Mouse (Mus musculus): Measurements from ENCODE around the gene Taf1.

Taf1 gene

DNA sequence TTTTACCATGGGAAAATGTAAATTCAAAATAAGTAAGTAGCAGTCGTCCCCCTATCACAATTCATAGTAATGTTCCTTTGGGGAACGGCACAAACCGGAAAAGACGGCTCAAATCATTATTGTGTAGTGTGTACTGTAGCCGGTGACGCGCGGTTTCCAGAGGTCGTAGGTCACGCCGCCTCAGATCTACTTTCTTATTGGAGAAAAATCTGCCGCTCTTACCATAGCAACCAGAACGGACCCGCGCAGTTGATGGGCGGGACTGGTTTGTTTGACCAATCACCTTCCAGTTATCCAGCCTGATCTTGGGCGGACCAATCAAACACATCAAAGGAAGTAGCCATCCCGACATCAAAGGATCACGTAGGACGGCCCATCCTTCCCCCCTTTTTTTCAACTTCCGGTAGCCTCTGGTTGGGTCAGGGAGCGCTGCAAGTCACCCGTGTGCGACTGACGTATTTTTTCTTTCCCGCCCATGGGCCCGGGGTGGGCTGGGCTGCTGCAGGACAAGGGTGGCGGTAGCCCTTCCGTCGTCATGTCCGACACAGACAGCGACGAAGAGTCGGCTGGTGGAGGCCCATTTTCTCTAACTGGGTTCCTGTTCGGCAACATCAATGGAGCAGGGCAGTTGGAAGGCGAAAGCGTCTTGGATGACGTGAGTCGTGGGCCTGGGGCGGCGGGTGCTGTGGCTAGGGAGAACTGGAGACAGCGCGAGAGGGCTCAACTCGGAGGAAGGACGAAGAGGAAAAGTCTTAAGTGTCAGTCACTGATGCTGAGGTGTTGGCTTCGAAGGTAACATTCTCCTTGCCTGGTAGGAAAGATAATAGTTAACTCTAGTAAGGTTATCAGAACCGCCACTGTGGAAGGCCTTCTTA, at the start of gene Taf1:
Gene Taf1, plus strand, starts transcription at position 388 of the 875 bp plus-strand sequence.
- DNase-seq (ENCODE audit: low read depth), result peak; percentile 85

DNA sequence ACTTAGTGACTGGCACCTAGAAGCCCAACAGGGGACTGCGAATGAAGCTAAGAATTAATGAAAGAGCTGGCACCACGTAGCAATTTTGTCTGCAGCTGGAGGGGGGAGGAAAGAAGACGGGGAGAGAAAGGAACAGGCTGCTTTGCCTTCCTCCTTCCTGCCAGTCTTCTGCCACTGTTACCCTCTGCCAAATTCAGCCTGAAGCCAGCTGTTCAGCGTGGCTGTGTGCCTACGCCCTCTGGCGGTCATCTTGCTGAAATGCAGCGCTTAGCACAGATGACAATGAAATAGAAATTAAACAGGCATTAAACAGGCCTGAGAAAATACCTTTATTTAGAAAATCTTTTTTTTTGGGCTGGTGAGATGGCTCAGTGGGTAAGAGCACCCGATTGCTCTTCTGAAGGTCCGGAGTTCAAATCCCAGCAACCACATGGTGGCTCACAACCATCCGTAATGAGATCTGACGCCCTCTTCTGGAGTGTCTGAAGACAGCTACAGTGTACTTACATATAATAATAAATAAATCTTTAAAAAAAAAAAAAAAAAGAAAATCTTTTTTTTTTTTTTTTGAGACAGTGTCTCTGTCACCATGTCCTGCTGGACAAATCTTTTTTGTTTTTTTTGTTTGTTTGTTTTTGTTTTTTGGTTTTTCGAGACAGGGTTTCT, 45.9 kb upstream of the Taf1 start:
- DNase-seq (ENCODE audit: low read depth), result peak; percentile 15

DNA sequence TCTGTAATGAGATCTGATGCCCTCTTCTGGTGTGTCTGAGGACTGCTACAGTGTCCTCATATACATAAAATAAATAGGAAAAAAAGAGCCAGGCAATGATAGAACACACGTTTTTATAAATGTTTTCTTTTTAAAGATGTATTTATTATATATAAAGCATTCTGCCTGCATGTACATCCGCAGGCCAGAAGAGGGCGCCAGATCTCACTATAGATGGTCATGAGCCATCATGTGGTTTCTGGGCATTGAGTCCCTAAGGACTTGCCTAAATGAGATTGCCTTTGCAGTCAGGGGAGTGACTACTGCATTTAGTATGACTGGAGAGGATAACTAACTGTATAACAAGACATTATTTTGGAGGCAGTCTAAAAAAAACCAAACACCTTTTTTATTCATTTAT, 27.9 kb upstream of the Taf1 start:
- DNase-seq (ENCODE audit: low read depth), result peak; percentile 28

DNA sequence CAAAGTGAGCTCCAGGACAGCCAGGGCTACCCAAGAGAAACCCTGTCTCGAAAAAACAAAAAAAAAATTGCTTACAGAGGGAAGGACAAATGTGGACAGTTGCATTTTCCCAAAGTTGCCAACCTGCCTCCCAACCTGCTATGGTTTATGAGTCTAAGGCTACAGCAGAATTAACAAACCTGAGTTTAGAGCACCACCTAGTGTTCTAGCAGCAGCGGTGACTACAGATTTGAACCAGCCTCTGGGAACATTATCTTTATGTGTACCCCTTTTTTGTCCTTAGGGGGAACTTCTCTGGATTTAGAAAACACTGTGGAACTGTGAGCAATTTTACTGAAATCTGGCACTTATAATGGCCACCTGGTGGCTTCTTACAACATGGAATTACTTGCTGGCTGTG, 16.8 kb upstream of the Taf1 start:
- DNase-seq (ENCODE audit: low read depth), result no peak

DNA sequence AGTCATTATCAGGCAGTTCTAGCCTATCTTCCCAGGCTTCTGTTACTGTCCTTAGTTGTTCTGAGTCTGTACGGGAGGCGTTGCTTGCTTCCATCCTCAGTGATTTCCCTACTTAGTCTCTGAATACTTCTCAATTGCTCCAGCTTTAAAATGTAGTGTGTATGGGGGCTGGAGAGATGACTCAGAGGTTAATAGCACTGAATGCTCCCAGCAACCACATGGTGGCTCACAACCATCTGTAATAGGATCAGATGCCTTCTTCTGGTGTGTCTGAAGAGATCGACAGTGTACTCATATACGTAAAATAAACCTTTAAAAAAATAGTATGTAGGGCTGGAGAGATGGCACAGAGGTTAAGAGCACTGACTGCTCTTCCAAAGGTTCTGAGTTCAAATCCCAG, 14.5 kb upstream of the Taf1 start:
- DNase-seq (ENCODE audit: low read depth), result no peak

DNA sequence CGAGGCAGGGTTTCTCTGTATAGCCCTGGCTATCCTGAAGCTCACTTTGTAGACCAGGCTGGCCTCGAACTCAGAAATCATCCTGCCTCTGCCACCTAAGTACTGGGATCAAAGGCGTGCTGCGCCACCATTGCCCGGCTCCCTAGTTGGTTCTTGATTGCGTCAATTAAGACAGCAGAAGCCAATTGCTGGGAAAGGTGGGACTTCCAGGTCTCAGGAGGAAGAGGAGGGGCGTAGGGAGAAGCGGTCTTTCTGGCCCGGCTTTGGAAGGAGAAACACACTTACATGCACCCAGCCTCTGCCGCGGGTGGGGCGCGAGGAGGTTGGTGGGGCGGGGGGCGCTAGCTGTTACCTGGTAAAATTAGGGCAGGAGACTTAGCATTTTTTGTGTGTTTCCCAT, 10.5 kb upstream of the Taf1 start:
- no peak for DNase-seq (ENCODE audit: low read depth)

DNA sequence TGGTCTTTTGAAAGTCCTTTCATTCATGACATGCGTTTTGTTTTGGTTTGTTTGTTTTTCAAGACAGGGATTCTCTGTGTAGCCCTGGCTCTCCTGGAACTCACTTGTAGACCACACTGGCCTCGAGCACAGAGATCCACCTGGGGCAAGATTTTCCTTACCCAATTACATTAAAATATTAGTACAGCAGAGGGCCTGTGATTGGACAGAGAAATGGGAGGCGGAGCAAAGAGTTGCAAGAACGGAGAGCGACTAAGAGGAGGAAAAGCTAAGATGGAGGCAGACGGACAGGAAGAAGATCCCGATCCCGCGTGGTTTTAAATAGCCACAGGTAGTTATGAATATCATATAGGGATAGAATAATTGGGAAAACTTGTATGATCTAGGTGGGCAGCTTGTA, 5.2 kb upstream of the Taf1 start:
- peak; percentile 41 for DNase-seq (ENCODE audit: low read depth)

DNA sequence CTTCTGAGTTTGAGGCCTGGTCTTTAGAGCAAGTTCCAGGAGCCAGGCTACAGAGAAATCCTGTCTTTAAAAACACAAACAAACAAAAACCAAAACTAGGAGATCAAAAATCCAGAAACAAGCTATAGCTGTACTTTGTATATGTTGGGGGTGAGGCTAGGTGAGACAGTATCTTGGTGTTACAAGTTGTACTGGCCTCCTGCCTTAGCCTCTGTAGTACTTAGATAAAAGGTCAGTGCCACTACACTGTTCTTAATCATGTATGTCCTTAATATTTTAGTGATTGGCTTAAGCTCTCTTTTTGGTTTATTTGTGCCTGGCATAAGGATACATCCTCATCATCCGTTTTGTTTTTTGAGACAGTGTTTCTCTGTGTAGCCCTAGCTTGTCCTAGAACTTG, 52.9 kb downstream of the Taf1 start:
- DNase-seq (ENCODE audit: low read depth), result no peak

DNA sequence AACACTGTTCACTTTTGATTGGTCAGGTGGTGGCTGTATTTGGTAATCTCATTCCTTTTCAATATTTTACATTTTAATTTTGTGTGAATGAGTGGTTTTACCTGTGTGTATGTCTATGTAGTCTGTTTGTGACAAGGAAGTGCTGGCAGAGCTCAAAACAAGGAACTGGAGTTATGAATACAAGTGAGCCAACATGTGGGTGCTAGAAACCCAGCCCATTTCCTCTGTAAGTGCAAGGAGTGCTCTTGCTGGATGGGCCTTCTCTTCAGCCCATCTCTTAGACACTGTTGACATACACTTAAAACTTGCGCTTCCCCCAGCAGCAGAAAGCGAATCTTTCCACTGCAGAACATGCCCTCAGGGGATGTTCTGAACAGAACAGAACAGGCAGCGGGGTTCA, 83.6 kb downstream of the Taf1 start:
- DNase-seq (ENCODE audit: low read depth), result no peak

DNA sequence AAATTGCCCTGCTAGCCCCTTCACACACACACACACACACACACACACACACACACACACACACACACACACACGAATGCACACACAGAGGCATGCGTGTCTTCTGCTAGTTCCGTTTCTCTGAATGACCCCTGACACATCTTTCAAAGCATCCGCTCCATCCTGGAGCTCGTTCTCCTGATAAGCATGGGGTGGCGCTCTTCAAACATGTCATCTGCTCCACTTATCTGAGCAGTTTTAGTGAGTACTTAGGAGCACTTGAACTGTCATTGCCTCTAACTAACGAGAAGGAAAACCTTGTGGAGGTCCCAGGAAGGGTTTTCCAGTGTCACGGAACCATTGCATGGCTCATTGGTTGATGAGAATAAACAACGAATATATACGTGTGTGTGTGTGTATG, 85.4 kb downstream of the Taf1 start:
- no peak for DNase-seq (ENCODE audit: low read depth)

DNA sequence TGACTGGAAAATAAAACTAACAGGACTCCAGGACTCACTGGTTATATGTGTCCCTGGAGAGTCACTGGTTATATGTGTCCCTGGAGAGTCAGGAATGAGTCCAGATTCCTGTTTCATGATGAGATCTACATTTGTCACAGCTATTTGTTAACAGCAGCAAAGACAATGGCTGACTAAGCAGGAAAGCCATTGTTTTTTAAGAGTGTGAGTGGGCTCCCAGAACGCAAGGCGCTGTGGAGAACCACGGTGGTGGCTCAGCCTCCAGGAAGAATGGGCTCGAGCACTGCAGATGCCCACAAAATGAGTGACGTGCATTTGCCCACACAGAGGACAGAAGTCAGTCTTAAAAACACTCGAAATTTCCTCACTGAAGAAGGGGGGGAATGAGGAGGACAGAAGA, 87.8 kb downstream of the Taf1 start:
- no peak for DNase-seq (ENCODE audit: low read depth)

DNA sequence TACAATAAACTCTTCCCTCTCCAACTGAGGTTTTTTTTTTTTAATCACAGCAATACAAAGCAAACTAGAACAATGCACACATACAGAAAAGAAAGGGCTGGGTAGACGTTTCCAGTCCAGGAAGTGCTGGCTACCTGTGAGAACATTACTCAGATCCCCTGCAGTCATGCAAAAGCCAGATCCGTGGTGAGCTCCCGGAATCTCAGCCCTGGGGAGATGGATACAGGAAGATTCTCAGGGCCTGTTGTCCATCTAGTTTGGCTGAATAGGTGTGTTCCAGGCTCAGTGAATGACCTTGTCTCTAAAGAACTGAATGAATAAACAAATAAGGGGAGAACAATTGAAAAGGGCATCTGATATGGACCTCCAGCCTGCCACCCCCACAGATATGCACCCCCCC, 90.0 kb downstream of the Taf1 start:
- DNase-seq (ENCODE audit: low read depth), result no peak

DNA sequence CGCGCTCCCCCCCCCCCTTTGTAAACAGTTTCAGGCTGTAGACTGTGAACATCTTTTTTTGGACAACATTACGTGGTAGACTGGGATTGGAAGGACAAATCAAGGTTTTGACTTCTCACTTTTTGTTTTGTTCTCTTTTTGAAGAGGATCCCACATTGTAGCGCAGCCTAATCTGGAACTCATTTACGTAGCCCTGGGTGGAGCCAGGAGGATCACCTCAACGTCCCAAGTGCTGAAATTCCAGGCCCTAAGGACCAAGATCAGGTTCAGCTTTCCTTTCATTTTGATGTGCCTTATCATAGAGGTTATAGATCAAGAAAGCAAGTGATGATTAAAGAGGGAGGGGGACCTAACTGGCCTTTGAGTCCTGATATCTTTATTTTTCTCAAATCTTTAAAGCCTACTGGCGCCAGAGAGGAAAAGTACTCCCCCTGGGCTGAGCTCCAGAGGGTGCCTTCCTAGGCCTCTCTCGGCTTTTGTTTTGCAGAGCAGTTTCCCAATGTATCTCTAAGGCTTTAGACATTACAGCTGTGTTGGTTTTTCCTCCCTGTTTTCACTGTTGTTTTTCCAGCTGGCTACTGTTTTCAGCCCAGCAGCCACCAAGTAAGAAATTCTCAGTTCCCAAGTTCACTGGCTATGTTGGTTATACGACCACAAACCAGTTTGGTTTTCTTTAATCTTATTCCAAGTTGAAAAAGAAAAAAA, 104.4 kb downstream of the Taf1 start:
- DNase-seq (ENCODE audit: low read depth), result no peak

DNA sequence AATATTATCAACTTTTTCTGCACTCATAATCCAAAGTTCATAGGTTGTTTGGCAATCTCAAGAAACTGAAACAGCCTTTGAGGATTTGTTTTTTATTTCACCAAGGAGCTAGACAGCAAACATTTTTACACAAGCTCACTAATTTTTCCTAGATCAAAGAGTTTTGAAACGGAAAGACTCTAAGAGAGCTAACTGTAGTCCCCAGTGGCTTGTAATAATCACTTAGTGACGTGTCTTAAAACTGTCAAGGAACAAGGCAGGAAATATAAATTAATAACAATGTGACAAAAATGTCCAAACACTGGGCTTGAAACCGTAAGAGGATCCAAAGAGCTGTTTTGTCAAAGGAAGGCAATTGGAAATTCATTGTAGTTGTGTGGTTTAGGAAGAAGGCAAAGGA, 106.3 kb downstream of the Taf1 start:
- no peak for DNase-seq (ENCODE audit: low read depth)

DNA sequence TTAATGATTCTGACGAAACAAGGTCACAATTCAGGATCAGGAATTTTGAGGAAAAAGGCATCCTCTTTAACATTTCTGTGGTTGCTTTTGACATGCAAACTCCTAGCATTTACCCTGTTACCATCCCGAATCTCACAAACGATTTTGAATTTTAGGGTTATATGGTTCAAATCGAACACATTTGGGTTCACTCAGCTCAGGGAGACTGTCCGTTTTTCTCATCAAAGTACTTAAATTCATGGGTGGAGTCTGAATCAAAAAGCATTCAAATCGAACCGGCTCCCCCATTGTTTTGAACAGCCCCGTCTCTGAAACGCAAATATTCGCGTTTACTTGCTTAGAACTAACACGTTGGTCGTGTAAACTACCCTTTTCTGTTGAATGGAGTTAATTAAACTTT, 106.8 kb downstream of the Taf1 start:
- DNase-seq (ENCODE audit: low read depth), result peak; percentile 29

DNA sequence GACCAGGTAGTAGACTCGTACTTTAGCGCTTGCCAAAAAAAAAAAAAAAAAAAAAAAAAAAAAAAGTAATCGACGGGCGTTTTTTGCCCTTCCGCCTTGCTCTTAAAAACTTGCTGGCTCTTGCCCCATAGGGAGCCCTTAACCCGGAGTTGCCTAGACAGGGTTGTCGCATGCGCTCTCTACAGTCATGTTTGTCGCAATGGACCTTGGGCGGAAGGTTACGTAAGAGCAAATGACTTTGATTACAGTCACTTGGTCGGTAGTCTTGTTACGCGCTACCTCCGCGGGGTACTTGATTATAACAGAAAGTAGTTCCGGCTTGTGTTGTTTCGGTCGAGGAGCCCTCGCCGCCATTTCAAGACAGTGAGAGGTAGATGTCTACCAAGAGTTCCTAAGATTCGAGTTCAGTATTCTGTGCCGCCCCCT, 107.2 kb downstream of the Taf1 start, which contains the start of gene Ogt:
Gene Ogt, plus strand, starts transcription at position 320 of the 426 bp plus-strand sequence.
- DNase-seq (ENCODE audit: low read depth), result peak; percentile 80

DNA sequence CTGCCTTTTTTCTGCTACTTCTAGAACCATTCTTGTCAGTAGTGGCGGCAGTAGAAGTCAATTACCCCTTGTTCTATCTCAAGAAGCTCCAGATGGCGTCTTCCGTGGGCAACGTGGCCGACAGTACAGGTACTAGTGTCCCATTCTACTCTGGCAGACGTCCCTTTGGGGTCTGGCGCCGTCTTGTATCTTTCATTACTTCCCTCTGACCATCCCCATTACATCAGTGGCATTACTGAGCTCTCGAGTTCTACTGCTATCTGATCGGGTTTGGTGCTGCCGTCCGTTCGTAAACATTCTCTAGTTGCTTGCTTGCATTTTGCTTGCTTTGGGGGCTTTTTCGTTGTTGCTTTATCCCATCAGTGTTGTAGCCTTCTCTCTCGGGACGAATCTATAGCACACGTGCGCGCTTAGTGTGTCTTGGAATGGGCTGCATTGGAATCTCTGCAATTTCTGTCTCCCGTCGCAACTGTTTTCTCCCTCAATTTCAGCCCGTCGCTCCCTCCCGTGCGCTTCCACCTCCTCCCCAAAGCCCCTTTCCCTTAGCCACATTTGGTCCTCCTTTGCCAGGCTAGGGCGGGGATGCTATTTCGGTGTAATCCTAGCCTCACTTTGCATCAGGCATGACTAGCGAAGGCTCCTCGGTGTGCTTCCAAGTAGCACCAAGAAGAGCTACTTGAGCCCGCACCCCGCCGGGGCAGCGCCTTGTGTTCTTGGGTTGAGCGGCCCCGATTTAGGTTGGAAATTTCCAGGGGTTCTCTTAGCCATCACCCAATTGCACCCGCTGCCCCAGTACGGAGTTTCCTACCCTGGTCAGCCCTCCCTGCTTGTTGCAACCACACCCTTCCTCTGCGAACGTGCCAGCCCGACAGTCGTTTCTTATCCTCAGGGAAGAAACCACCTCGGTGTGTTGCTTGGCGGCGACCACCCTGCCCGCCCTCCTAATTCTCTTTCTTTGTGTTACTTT, 107.9 kb downstream of the Taf1 start:
- peak; percentile 28 for DNase-seq (ENCODE audit: low read depth)

DNA sequence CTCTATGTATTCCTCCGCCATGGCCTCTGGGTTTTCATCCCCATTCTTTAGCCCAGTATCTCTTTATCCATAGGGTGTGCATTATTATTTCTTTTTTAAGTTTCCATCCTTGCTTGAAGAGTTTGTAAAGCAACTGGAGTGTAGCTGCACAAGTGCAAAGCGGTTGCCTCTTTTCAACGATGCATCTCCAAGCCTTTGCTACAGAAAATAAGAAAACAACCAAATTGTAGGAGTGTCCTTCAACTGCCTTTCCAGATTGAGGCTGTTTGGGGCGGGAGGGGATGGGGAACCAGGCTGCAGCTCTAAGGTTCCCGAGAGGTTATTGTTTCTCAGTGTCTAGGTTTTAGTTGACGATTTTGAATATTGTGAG, 108.6 kb downstream of the Taf1 start:
- no peak for DNase-seq (ENCODE audit: low read depth)

DNA sequence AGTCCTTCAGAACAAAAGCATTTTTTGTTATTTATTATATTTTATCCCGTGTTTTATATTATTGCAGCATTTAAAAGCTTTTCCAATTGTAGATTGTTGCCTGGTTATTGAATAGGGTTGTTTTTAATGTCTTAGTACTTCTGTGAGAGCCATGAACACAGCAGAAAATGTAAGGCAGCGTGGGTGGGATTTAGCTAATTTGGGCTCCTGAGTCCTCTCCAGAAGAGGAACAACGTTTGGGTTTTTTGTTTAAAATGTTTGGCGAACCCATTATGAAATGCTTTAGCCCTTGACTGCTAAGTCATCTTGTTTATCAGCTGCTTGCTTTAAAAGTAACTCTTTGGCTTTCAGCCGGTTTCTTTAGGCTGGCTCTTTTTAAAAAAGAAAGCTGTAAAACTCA, 109.6 kb downstream of the Taf1 start:
- no peak for DNase-seq (ENCODE audit: low read depth)

DNA sequence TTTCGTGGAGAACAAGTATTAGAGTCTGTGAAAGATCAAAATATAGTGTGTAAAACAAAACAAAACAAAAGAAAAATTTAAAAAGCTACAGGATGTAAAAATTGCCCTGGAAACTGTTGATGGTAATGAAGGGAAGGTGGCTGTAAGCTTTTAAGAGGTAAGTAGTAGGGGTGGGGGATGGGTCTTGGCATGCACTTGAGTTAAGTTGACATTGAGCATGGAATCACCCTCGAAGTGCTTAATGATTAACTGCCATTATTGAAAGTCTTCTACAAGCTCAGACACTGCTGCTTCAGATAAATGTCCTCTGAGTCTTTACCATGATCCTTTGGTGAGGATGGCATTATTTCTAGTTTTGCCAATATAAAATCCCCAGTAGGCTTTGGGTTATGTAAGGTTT, 112.8 kb downstream of the Taf1 start:
- no peak for DNase-seq (ENCODE audit: low read depth)

DNA sequence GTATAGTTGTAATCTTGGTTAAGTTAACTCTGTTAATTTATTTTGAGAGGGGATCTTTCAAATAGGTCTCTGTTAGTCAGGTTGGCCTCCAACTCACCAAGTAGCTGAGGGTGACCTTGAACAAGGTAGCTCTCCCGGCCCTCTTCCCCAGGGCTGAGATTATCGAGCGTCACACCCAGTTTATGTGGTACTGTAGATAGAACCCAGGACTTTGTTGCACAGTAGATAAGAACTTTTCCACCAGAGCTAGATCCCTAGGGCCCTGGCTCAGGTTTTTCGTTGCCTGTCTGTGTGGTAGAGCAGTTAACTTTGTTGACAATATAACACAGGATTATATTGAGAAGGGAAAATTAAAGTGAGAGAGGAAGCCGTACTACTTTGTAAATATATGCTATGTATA, 114.1 kb downstream of the Taf1 start:
- DNase-seq (ENCODE audit: low read depth), result peak; percentile 22

All from c-Kit-positive CD71-positive TER-119-negative erythroid progenitor cells, embryonic 14.5 days (primary cell).